Comparison of ENCODE assay signal across 8 mouse cellular contexts in genomic region chr10:34280591-34281175, GRCm38 (mm10). TPM values are rescaled to one million over a fixed set of nuclear protein-coding genes. Genes with fewer than 3 reads are reported as not detected.
DNase-seq lines count a peak whose midpoint lies in the region; ATAC-seq and TF ChIP-seq lines count a peak whose summit lies in the region.

No protein-coding gene starts in this region.

- peak overlapping the region; percentile 54 for H3K4me2 ChIP-seq in forebrain, embryonic 13.5 days
- peak overlapping the region; percentile 55 for H3K4me2 ChIP-seq in stomach, embryonic 16.5 days (ENCODE audit: low read depth, low read length)

- 28% methylated on average over 13 of the region's 13 CpGs for WGBS in forebrain, embryonic 13.5 days
- 33% methylated on average over 13 of the region's 13 CpGs for WGBS in midbrain, embryonic 10.5 days
- WGBS in stomach, embryonic 16.5 days = 26% methylated on average over 13 of the region's 13 CpGs

- no peaks in the 10 kb centered on the region for H3K36me3 ChIP-seq in forebrain, embryonic 13.5 days (ENCODE audit: poor library complexity, severe bottlenecking)
- peaks cover 10% of the 10 kb centered on the region for H3K36me3 ChIP-seq in midbrain, embryonic 10.5 days
- no peaks in the 10 kb centered on the region for H3K36me3 ChIP-seq in stomach, embryonic 16.5 days (ENCODE audit: control insufficient read depth, insufficient read depth, low read length)

- no peaks in the 10 kb centered on the region for H3K9me3 ChIP-seq in forebrain, embryonic 13.5 days (replicated peaks)
- H3K9me3 ChIP-seq in midbrain, embryonic 10.5 days (replicated peaks) = no peaks in the 10 kb centered on the region
- H3K9me3 ChIP-seq in stomach, embryonic 16.5 days (replicated peaks; ENCODE audit: control insufficient read depth, low read length) = no peaks in the 10 kb centered on the region

- no peaks in the 10 kb centered on the region for H3K27me3 ChIP-seq in forebrain, embryonic 13.5 days
- no peaks in the 10 kb centered on the region for H3K27me3 ChIP-seq in midbrain, embryonic 10.5 days (ENCODE audit: low read depth, poor library complexity, severe bottlenecking)
- H3K27me3 ChIP-seq in stomach, embryonic 16.5 days (ENCODE audit: control insufficient read depth, insufficient read depth, low read length) = no peaks in the 10 kb centered on the region

- peak; percentile 79 for TF ChIP-seq CTCF in gastrocnemius, adult 2 months (IDR thresholded peaks at IDR 0.05)

- peak; percentile 6 for ATAC-seq in forebrain, embryonic 13.5 days
- ATAC-seq in stomach, embryonic 16.5 days (ENCODE audit: insufficient read depth, low FRiP score) = no peak

- peaks cover 23% of the 10 kb centered on the region for H3K4me1 ChIP-seq in forebrain, embryonic 13.5 days
- peaks cover 32% of the 10 kb centered on the region for H3K4me1 ChIP-seq in midbrain, embryonic 10.5 days
- peaks cover 8% of the 10 kb centered on the region for H3K4me1 ChIP-seq in stomach, embryonic 16.5 days (ENCODE audit: control insufficient read depth, insufficient read depth, low read length)

- H3K4me3 ChIP-seq in gastrocnemius, adult 2 months = peak overlapping the region; percentile 100
- H3K4me3 ChIP-seq in forebrain, embryonic 13.5 days = peak overlapping the region; percentile 12; the same call in 1 of the 2 replicates
- H3K4me3 ChIP-seq in midbrain, embryonic 10.5 days = peak overlapping the region; percentile 79
- H3K4me3 ChIP-seq in stomach, embryonic 16.5 days (replicated peaks; ENCODE audit: low read length) = peak overlapping the region; percentile 33

- H3K27ac ChIP-seq in gastrocnemius, adult 2 months = peak overlapping the region; percentile 96
- H3K27ac ChIP-seq in forebrain, embryonic 13.5 days = no peak overlapping the region
- no peak overlapping the region for H3K27ac ChIP-seq in midbrain, embryonic 10.5 days (replicated peaks)
- H3K27ac ChIP-seq in stomach, embryonic 16.5 days (ENCODE audit: low read length) = no peak overlapping the region

- 0 out of 2 replicates have a peak overlapping the region, but pooled peaks have one; percentile 37 for H3K9ac ChIP-seq in forebrain, embryonic 13.5 days
- H3K9ac ChIP-seq in stomach, embryonic 16.5 days (ENCODE audit: low read length) = 0 out of 2 replicates have a peak overlapping the region, but pooled peaks have one; percentile 48

- DNase-seq in gastrocnemius, adult 2 months = peak; percentile 24
- no peak for DNase-seq in gastrocnemius, postnatal 36 days
- peak; percentile 77 for DNase-seq in c-Kit-positive CD71-positive TER-119-positive erythroid progenitor cells, embryonic 14.5 days (ENCODE audit: low spot score)
- peak; percentile 89 for DNase-seq in induced T-regulatory cell, adult 2 months (ENCODE audit: low read depth)
- peak; percentile 28 for DNase-seq in left cerebral cortex, postnatal 4 days
- peak; percentile 49 for DNase-seq in midbrain, embryonic 10.5 days (ENCODE audit: low spot score)

- intact Hi-C loops in gastrocnemius, adult 2 months (cut with DNase I) = loop anchor here (5.0 kb wide), 2 partner anchors 183 to 243 kb away; partner anchors contain the start of genes Calhm5 and Trappc3l
- intact Hi-C loops in gastrocnemius, postnatal 36 days (cut with DNase I) = loop anchor here (5.0 kb wide), 1 partner anchor 128 kb away; no protein-coding TSS in a partner anchor
- intact Hi-C loops in left cerebral cortex, postnatal 4 days (cut with DNase I) = loop anchor here (5.0 kb wide), 1 partner anchor 243 kb away; the partner anchor contains the start of gene Trappc3l

RNA-seq across cellular contexts. Expression of gene Tspyl1, which starts 1.3 kb away (rescaled TPM):
- 10 to 100 TPM; 54.4 to 57.2 TPM for total RNA-seq in gastrocnemius, adult 2 months (2021)
- total RNA-seq in gastrocnemius, postnatal 36 days (2021) = 10 to 100 TPM; 47.4 to 49.4 TPM
- 108 and 111 TPM in 2 replicates for polyA plus RNA-seq in forebrain, embryonic 13.5 days (2015; fragmentation: Nextera tagmentation; extraction: Ambion mirVana)
- total RNA-seq in left cerebral cortex, postnatal 4 days (2021) = 10 to 100 TPM; 85.4 to 87.0 TPM
- 65.0 and 78.0 TPM in 2 replicates for polyA plus RNA-seq in midbrain, embryonic 10.5 days (2016; fragmentation: Nextera tagmentation; extraction: Ambion mirVana)
- 57.1 and 57.3 TPM in 2 replicates for polyA plus RNA-seq in stomach, embryonic 16.5 days (2015; fragmentation: Nextera tagmentation; extraction: Ambion mirVana)

RNA-seq across cellular contexts. Expression of gene Tspyl4, which starts 16.6 kb away (rescaled TPM):
- 1 to 10 TPM; 1.4 to 1.5 TPM for total RNA-seq in gastrocnemius, adult 2 months (2021)
- total RNA-seq in gastrocnemius, postnatal 36 days (2021) = 1 to 10 TPM in 1 of 2 experiments, under 1 TPM in 1; 0.99 to 1.3 TPM
- polyA plus RNA-seq in forebrain, embryonic 13.5 days (2015; fragmentation: Nextera tagmentation; extraction: Ambion mirVana) = 114 and 126 TPM in 2 replicates
- 100 to 1,000 TPM; 232 to 256 TPM for total RNA-seq in left cerebral cortex, postnatal 4 days (2021)
- polyA plus RNA-seq in midbrain, embryonic 10.5 days (2016; fragmentation: Nextera tagmentation; extraction: Ambion mirVana) = 38.1 and 61.6 TPM in 2 replicates
- 15.8 and 20.8 TPM in 2 replicates for polyA plus RNA-seq in stomach, embryonic 16.5 days (2015; fragmentation: Nextera tagmentation; extraction: Ambion mirVana)

Comparison
In these comparisons a context has a peak if more than half of its experiments do, and no peak if none do; other contexts are left out.
1. DNase-seq: peak in gastrocnemius, adult 2 months (single experiment), c-Kit-positive CD71-positive TER-119-positive erythroid progenitor cells, embryonic 14.5 days (single experiment), induced T-regulatory cell, adult 2 months (single experiment), left cerebral cortex, postnatal 4 days (single experiment) and midbrain, embryonic 10.5 days (single experiment); none in gastrocnemius, postnatal 36 days (0 of 2).
2. H3K4me3 ChIP-seq: peak in every context shown above with its lines; median percentile 100 in gastrocnemius, adult 2 months; 79 in midbrain, embryonic 10.5 days; 33 in stomach, embryonic 16.5 days; 12 in forebrain, embryonic 13.5 days.
3. RNA of gene Tspyl4, which starts 16.6 kb away (total RNA-seq): 232 to 256 TPM in left cerebral cortex, postnatal 4 days; 1.4 to 1.5 TPM in gastrocnemius, adult 2 months and 0.99 to 1.3 TPM in gastrocnemius, postnatal 36 days; every median in the first group is over 10 times any median in the second.